Mouse (Mus musculus) stomach, postnatal 0 days (tissue): ENCODE data around the gene Thsd4.

Source experiments
- CTCF ChIP-seq: IDR thresholded peaks from 2 replicates; pipeline ENCODE4 v1.5.1; 2016; ENCODE audit warnings: antibody characterized with exemption, low read depth, mild to moderate bottlenecking, moderate library complexity
- EP300 ChIP-seq: optimal IDR thresholded peaks from 2 replicates; pipeline ENCODE3; 2016; ENCODE audit warnings: antibody characterized with exemption

DNA sequence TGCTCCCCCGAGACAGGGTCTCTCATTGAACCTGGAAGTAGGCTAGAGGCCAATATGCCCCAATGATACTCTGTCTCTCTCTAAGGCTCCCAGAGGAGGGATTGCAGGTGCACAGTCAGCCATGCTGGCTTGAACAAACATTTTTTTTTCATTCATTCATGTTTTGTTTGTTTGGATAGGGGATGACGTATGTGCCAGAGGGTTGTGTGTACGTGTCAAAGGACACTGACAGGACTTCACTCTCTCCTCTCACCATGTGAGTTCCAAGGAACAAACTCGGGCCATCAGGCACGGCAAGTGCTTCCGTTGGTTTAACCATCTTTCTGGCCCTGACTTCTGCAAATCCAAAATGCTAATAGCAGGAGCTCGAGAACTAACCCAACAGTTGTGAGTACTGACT is 404.0 kb downstream of the Thsd4 start:
- no peak for TF ChIP-seq EP300
- no peak for TF ChIP-seq CTCF
